Mouse (Mus musculus): ENCODE results near the gene Pcmt1. TPM values are rescaled to one million over a fixed set of nuclear protein-coding genes. Genes with fewer than 3 reads are reported as not detected.

Gene Pcmt1
- 66.2 and 75.9 TPM in 2 replicates for total RNA-seq (2021)
- long read RNA-seq, transcript Pcmt1-208 (8 exons, 2,757 nt), result major isoform, 60 of 155 reads
- long read RNA-seq, transcript Pcmt1-202 (8 exons, 2,491 nt), result minor isoform, 47 of 155 reads
- long read RNA-seq, transcript Pcmt1-210 (7 exons, 1,132 nt), result minor isoform, 10 of 155 reads
- long read RNA-seq, partial matches to known transcripts, result 11 of 155 reads
- long read RNA-seq, other reads (novel, unspliced or antisense), result 26 of 155 reads

DNA sequence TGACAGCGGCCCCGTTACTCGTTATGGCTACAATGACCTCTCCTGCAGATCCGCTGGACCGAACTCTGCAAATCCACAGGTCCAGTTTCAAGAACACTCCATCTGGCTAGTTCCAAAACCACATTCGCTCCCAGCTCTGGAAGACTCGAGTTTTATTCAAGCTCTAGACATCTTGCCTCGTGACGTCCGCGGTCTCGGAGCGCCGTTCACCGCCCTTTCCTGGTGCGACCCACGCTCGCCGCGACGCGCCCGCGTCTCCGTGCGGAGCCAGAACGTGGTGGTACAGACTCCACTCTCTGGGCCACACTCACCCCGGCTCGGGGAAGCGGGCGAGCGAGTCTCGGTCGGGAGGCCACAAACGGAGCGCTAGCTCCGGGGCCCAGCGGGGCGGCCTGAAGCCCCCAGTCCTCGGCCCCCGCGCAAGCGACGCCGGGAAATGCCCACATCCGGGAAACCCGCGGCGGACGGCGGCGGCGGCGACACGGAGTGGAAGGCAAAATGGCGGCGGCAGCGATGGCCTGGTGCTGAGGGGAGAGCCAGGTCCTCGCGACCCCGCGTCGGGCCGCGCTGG is at the start of gene Pcmt1, which contains the start of gene Lats1:
Pcmt1 (minus strand) TSS at position 406 of the 571 bp plus-strand sequence.
Lats1 (plus strand) TSS at position 484 of the 571 bp plus-strand sequence.
- DNase-seq, result peak; percentile 92

DNA sequence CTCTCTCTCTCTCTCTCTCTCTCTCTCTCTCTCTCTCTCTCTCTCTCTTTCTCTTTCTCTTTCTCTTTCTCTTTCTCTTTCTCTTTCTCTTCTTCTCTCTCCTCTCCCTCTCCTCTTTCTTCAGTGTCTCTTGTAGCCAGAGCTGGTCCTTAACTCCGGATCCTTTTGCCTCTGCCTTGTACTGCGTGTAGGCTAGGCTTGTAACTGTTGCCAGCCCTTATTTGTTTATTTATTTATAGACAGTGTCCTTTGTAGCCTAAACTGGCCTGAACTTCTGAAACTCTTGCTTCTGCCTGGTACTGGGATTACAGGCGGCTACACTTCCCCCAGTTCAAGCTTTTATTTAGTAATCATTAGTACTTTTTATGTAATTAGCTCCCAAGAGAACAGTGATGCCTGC is 46.1 kb upstream of the Pcmt1 start:
- DNase-seq, result no peak

DNA sequence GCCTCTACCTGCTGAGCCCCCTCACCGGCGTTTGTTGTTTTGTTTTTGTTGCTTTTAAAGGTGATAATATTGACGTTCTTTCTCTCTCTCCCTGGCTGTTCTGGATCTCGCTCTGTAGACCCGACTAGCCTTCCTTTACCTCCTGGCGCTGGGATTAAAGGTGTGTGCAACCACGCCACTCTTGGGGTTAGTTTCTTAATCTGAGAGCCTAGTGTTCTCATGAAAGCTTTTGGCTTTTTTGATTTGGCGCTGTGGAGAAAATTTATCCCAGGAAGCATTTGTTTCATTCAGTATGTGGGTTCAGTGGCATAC is 45.5 kb upstream of the Pcmt1 start:
- DNase-seq, result no peak

- peak; percentile 94 for DNase-seq
These were observed 45.0 kb upstream of the Pcmt1 start, which contains the start of gene Katna1 for GRCm38 (mm10) chr10:7725751-7726500. TSS of gene Katna1 (plus strand) at chr10:7726000.

- DNase-seq, result no peak
These were observed 34.1 kb upstream of the Pcmt1 start for GRCm38 (mm10) chr10:7715056-7715455.

GRCm38 (mm10) chr10:7712506-7712905 is 31.6 kb upstream of the Pcmt1 start:
- no peak for DNase-seq

DNA sequence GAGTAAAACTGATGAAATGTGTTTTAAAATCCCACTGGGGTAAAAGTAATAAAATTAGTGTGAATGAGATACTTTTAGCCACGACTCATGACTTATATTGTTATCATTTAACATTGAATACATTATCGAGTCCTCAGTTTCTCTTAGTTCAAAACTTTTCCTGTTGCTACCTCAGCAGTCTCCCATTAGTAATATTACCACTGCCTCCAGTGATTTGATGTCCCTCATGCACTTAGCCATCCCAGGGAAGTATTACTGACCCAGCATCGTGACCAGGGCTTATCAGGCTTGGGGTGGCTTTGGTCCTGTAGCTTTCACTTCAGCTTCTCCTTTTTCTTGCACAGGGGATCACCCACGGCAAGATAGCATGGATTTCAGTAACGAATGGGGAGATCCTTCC is 29.2 kb upstream of the Pcmt1 start:
- DNase-seq, result no peak

DNA sequence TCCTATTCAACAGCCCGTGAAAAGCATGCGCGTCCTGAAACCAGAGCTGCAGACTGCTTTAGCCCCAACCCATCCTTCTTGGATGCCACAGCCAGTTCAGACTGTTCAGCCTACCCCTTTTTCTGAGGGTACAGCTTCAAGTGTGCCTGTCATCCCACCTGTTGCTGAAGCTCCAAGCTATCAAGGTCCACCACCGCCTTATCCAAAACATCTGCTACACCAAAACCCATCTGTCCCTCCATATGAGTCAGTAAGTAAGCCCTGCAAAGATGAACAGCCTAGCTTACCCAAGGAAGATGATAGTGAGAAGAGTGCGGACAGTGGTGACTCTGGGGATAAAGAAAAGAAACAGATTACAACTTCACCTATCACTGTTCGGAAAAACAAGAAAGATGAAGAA is 21.6 kb upstream of the Pcmt1 start:
- no peak for DNase-seq

GRCm38 (mm10) chr10:7700120-7700519 is 19.2 kb upstream of the Pcmt1 start:
- DNase-seq, result no peak

DNA sequence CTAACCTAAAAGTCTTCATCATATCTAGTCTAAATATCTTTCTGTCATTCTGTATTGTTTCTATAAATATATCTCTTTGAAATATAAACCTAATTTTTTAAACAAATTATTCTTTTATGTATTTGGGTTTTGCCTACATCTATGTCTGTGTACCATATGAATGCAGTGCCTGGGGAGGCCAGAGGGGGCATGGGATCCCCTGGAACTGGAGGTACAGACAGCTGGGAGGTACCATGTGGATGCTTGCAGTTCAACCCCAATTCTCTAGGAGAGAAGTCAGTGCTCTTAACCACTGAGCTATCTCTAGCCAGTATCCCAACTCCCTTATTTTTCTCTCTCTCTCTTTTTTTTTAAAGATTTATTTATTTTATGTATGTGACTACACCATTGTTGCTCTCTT is 14.3 kb upstream of the Pcmt1 start:
- no peak for DNase-seq

DNA sequence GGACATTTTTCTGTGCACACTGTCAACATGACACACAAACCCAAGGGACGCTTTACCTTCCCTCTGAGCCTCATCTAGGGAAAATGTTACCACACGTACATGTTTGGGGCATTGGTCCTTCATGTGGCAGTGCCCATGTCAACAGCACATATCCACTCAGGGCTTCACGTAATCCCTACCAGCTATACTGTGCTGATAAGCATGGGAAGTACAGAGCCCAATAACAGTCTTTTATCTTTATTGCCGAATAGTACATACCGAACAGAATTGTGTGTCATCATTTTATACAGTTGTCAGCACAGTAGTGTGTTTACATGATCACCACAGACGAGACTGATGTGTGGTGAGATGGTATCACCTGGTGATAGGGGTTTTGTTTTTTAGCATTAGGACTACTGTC is 6.0 kb upstream of the Pcmt1 start:
- DNase-seq, result no peak

- no peak for DNase-seq
These were observed 1.3 kb upstream of the Pcmt1 start for GRCm38 (mm10) chr10:7682249-7682648.

- DNase-seq, result peak; percentile 64
These were observed 548 bp upstream of the Pcmt1 start for GRCm38 (mm10) chr10:7681343-7682025.

- DNase-seq, result no peak
These were observed 7.3 kb downstream of the Pcmt1 start for GRCm38 (mm10) chr10:7673673-7674072.

GRCm38 (mm10) chr10:7667342-7667802 is 13.6 kb downstream of the Pcmt1 start, which contains the start of gene Nup43:
TSS of gene Nup43 (plus strand) at chr10:7667503.
- peak; percentile 88 for DNase-seq

DNA sequence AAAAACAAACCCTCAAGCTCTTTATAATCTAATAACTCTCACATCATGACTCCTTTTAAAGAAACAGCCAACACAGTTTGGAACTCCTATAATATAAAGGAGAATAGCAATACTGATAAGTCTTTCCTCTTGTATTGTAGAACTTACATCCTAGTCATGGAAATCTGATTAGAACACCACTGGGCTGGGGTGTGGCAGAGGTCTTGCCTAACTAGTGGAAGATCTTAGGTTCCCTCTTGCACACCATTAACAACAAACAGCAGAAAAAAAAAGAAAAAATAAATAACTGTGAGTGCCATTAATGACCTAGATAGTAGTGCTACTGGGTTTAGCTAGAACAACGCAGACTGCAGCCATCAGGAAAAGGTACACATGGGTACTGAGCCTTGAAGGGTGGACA is 16.0 kb downstream of the Pcmt1 start:
- DNase-seq, result no peak

GRCm38 (mm10) chr10:7664027-7664526 is 16.9 kb downstream of the Pcmt1 start:
- DNase-seq, result no peak

DNA sequence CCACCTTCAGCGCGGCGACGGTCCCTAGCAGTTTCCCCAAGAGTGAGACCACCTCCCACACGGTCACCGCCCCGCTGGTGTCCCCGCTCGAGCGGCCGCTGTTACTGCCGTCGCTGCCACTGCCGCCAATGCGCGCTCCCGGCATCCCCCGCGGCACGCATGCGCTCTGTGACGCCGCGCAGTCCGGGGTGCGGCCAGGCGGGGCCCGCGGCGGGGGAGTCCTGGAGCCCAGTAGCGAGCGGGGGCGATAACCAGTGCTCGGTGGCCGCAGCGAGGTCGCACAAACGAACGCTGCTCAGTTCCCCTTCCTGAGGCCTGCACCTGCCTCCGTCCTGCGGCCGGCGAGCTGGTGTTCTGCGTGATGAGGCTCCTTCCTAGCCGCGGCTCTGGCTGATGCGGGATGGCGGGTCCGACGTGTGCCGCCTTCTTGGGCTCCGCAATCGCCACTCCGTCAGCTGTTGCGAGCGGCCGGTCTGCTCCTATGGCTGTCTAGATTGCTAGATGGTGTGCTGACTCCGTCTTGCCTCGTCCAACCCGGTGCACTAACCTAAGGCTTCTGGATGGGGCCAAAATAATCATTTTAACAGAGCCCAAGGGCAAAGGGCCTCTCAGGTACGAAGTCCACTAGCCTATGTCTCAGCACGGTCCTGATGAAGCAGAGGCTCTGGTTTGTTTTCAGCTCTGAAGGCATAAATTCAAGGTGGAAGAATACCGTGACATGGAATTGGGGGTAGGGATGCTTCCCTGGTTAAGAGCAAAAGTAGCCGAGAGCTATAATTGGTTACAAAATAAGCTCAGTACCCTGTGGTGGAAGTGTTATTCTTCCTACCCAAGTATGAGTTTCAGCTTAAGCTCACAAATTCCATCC is 17.5 kb downstream of the Pcmt1 start:
- DNase-seq, result peak; percentile 96

DNA sequence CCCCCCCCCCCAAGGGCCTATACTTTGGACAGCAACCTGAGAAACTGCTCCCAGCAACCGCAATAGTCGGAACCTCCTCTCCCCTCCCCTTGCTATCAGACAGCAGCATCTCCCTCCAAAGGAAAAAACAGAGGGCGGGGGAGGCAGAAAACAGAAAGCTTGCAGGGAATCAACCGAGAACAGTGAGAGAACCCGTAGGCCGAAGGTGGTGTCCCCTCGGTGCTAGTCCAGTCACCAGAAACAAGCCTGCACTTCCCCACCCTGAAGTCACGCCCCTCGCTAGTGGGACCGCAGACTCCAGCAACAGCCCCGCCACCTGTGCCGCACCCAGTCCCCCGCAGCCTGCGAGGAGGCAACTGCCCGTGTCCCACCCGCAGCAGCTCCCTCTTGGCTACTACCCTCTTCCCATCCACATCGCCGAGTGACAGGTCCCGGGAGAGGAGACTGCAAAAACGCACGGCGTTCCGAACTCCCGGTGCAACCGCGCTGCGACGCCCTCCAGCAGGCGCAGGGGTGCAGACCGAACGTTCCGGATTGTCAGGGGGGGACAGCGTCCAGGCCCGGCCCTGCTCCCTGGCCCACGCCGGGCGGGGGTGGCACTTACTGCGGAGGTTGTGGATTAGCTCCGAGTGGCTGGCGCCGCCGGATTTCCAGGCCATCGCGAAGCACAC is 18.3 kb downstream of the Pcmt1 start:
- DNase-seq, result peak; percentile 73

DNA sequence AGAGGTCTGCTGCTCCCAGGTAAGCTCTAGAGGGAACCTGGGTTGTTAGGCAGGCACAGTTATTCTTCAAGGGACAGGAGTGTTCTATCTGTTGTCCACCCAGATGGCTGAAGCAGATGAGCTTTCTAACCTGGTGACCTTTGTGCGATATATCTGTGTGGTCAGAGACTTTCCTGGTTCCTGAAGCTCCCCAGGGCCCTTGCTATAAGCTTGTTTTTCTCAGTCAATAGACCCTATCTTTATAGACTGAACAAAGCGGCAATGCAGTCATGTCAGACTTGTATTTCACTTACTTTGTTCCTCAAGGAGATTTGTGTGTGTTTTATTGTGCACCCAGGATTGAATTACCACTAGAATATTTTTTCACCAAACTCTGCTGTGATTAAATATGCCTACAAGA is 29.9 kb downstream of the Pcmt1 start:
- no peak for DNase-seq

DNA sequence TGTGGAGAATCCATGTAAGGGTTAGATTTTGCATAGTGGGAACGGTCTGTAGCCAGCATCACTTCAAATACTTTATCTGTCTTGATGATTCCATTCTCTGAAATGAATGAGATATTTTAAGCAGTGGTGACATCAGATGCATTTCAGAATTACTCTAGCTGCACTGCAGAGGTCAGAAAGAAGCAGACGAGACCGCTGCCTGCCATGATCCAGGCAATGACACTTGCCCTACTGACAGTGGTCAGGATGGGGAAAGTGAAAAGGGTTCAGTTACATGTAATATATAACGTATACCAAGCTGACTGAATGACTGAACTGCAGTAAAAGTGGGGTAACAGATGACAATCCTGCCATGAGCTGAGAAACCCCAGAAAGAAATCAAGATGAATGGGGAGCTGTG is 31.9 kb downstream of the Pcmt1 start:
- no peak for DNase-seq

All from adrenal gland, postnatal 25 days (tissue).